Mouse (Mus musculus): ENCODE measurements around the gene Galc.

Galc gene

DNA sequence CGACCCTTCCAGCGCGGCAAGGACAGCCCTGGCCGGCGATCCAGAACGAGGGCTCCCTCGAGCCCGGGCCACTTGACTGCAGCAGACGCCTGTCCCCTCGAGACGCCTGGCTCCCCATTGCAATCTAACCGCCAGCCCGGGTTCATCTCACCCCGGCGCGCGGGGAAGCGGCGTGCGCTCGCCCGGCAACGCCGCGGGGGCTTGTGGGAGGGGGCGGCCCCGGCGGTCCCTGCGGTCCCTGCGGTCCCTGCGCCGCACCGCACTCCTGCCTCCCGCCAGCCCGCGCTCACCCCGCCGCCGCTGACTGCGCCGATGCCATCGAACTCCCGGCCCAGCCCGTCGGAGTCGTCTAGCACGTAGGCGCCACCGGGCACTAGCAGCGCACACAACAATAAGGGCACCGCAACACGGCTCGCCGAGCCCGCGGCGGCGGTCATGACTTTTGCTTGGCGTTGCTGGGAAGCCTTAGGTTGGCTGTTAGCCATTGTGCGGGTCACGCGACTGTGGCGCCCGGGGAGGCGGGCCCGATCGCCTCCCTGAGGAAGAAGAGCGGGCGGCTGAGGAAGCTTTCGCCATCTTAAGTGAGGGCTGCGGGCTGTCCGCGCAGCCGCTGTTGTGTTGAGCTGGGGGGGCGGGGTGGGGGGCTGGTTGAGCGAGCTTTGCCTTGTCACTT is at the start of gene Galc:
Galc (minus strand) TSS at position 615 of the 673 bp plus-strand sequence.
- DNase-seq: peak; percentile 87

DNA sequence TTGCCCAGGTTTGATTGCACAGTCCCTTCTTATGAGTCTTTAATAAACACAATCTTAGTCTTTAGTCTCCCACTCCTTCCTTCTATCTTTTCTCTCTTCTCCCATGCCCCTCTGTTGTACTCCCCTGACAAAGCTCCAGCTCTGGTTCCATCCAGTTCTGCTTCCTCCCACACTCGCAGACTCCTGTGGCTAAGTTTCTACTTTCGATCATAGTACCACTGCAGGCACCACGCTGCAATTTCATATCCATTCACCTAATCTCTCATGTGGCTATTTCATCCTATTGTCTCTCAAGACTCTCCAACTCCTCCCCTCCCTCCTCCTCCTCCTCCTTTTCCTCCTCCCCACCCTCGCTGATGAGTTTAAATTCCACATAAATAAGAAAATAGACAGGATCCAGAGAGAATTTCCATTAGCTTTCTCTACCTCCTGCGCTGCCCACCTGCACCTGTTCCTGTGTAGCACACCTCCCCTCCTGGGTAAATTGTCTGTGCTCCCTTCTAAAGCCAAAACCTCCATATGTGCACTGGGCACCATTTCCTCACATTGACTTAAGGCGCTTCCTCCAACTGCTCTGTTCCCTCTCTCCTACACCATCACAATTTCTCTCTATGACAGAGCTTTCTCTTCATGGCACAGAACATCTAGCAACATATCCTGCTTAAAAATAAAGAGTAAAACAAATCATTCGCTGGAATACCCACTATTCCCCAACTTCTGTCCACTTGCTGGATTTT is 48.1 kb upstream of the Galc start:
- no peak for DNase-seq

DNA sequence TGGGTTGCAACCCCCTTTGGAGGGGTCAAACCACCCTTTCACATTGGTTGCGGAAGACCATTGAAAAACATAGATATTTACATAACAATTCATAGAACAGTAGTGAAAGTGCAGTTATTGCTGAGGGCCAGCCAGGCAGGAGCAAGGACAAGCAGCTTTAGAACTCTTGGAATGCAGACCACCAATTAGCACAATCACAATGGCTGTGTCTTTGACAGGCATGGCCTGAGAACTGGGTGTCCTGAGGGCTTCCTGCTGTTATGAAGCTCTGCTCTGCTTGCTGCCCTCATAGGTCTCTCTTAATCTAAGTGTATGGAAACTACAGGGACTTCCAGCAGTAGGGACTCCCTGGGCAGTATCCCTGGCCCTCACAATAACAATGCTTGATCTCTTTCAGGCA is 43.8 kb upstream of the Galc start:
- DNase-seq: no peak

DNA sequence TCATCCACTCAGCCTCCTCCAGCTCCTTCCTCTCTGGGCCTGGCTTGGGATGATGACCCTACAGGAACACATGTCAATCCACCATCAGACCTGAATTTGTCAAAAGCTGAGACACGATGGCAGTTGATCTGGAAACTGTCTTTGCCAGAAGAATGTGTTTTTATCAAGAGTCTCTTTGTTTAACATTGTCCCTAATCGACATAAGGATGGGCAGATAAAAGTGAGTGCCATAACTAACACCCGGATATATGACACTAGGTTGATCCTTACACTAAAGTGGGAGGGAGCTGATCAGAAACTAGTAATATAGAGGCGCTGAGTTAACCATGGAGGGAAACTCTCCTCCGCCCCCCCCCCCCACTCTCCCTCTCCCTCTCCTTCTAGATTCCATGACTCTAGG is 42.7 kb upstream of the Galc start:
- no peak for DNase-seq

DNA sequence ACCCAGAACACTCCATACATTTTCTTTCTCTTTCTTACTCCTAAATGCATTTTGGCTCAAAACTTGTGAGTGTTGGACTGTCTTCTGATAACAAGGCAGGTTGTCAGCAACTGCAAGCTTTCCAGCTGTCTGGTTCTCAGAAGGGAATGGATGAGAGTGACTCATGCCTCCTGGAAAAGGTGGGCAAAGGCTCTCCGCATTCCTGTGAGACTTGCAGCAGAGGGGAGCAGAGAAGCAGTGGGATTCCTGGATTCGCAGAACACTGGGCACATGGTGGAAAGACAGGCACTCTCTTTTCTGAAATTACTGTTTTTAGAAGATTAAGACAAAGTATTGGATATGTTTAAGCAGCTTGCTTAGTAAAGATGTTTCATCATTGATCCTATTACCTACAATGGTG is 35.0 kb upstream of the Galc start:
- no peak for DNase-seq

DNA sequence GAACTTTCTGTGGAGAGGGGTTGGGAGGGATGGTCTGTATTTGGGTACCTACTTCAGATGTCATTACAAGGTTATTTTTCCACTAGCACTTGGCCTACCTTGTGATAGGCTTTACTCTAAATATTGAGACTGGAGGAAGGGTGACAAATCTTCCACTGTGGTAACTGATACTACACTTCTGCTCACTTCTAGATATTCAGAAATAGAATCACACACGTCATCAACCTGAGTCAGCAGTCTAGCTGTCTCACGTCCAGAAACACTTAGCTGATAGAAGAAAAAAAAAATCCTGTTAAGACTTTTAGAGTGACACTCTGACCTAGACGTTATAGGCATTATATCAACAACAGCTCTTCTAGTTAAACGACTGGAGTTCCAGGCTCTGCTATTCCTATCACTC is 33.0 kb upstream of the Galc start:
- no peak for DNase-seq

DNA sequence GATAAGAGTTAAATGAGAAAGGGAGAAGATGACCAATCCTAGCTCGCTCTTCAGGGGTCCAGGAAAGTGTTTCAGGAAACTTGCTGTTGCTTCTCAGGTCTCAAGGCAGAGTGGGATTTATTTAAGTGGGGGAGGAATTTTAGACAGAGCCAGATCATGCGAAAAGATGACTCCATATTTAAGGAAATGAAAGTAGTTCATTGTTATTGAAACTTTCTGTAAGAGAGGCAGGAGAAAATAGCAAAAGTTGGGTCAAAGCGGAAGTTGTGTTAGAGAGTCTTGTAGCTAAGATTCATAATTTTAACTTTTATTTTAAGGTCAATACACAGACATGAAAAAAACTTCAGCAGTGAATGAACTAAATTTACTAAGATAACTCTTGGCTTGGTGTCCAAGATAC is 31.2 kb upstream of the Galc start:
- no peak for DNase-seq

DNA sequence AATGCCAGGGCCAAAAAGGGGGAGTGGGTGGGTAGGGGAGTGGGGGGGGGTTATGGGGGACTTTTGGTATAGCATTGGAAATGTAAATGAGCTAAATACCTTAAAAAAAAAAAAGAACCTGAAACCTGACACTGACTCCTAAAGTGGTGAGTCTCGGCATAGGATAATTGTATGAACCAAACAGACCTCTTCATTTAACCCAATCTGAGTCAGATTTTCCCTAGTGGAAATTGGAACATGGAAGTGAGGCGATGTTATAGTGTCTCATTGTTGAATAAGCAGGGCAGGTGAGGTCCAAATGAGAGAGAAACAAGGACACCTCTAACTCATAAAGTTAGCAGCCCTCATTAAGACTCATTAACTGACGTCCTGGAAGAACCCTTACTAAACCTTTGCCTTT is 25.2 kb upstream of the Galc start:
- DNase-seq: no peak

DNA sequence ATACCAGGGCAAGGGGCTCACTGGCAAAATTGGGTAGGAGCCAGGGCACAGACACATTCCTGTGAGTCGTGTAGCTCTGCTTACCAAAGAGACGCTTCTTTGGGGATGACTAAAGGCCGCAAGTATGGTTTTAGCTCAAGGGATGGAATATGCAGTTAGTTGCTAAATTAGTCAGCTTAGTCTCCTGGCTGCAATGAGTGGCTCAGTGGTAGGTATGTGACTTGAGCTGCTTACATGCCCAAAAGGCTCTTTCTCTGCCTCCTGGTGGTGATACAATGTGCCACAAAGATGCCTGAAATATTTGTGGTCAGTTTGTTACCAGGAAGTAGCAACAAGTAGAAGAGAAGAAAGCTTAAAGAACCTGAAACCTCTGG is 24.2 kb upstream of the Galc start:
- no peak for DNase-seq

DNA sequence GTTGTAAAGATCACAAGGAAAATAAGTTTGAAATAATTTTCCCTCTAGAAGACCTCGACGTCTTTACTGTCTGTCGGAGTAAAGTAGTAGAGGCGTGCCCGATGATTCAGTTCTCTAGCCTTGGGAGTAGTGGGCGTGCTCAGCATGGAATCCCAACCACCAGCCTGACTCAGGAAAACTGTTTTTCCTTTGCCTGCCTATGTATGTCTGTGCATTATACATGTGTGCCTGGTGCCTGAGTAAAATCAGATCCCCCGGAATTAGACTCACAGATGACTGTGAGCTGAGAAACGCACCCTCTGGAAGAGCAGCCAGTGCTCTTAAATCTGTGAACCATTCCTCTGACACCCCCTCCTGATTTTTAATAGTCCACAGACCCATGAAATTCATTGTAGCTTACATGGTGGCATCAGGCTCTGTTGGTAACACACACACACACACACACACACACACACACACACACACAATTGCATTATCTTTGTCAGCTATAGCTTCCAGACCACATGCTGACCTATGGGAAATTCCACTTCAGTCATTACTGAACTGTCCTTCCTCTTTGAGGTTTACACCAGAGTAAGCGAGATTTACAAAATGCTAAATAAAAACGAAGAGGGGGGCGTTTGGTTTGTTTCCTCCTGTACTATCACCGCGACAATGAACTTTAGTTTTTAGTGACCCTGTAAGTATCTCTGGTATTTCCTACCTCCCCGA is 23.7 kb upstream of the Galc start:
- DNase-seq: no peak

DNA sequence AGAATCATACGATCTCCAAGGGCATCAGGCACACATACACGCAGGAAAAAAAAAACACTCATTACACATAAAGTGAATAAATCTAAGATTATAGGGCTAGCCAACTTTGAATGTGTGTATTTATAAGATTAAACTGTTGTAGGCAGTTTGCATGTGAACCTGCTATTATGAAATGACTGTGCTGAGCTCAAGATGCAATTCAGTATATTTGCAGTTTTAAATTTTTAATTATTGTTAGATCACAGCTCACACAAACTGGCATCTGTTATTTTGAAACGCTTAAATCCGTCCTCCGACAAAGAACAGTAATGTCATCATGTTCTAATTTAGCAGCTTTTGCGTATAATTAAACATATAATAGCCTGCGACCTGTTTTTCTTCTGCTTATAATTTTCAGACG is 21.7 kb upstream of the Galc start:
- no peak for DNase-seq

DNA sequence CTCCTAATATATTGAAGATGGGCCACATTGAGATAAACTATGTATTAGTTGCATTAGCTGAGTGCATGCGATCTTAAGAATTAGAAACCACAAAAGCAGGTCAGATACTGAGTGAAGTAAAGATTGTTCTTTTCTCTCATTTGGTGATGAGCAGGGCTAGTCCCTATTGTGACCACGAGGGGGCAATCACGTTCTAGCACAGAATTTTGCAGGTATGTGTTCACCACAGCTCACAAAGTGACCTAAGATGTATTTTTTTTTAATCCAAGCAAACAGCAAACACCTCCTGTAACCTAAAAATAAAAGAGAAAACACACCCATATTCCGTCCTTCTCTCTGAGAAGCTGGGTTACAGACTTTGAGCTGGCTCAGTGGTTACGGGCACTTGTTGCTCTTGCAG is 21.3 kb upstream of the Galc start:
- peak; percentile 75 for DNase-seq

DNA sequence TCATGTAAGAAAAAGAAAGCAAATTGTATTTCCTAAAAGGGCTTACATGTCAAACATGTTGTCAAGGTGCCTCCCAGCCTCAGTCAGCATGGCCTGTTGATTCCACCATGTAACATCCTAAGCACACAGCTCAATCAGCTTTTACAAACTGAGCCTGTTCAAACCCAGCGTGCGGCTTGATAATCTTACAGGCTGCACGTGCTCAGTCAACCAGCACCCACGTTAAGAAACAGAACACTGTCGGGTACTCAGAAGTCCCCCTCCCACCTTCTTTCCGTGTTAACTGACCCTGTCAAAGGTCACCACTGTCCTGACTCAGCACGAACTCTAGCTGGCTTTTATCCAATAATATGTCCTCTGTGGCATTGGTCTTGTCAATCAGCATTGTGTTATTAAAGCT is 13.2 kb upstream of the Galc start:
- DNase-seq: no peak

DNA sequence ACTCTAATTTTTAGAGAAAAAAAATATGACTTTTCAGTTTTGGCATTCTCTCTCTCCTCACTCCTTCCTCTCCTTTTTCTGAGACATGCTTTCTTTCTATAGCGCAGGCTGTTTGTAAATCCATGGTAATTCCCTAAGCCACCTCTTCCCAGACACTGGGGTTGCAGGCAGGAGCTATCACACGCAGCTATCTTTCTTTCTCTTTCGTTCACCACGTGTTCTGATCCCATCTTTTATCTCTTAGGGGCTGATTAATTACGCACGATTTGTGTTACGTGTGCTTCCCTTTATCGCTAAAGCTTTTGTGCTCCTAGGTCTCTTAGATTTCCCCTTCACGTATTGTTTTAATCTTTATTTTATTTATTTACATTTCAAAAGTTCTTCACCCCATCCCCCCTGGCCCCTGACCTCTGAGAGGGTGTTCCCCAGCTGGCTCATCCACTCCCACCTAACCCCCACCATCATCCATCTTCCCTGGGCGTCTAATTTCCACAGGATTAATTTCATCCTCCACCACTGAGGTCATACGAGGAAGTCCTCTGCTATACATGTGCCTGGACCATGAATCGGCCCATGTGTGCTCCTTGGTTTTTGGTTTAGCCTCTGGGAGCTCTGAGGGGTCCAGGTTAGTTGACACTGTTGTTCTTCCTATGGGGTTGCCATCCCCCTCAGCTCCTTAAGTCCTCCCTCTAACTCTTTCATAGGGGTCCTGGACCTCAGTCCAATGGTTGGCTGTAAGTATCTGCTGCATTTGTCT is 11.7 kb upstream of the Galc start:
- DNase-seq: no peak

DNA sequence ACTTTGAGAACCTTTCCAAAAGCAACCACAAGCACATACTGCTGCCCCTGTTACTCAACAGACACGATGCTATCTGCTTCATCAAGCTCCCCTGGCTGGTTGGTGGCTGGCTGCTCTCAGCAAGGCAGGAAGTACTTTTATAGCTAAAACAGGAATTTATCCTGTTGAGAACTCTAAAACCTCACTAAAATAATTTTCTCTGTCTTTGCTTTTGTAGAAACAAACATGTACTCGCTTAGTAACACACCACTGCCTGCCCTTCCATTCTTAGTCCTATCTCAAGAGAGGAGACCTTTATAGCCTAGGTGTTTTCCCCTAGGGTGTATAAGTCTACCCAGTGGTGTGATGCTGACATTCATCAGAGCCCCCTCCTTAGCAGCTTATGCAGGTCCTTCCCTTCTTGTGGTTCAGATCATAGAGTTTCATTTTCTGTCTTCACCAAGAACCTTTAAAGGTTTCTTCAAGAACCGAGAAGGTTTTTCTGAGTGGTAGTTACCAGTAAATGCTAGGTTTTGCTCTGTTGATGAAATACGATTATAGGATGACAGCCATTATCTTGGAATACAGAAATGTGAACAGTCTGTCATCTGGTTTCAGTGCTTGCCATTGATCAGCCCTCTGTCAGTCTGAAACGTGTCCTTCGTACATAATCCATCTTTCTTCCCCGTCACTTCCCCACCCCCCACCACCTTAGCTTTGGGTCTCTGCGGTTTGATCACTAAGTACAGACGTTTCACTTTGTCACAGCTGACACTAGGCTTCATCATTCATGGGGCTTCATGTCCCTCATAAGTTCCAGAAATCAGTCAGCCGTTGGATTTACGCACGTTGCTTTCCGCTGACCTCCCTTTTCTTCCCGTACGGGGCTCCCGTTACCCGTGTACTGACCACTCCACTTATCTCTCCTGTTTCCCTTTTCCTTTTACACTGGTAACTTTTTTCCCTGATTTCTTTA is 10.8 kb upstream of the Galc start:
- DNase-seq: no peak

DNA sequence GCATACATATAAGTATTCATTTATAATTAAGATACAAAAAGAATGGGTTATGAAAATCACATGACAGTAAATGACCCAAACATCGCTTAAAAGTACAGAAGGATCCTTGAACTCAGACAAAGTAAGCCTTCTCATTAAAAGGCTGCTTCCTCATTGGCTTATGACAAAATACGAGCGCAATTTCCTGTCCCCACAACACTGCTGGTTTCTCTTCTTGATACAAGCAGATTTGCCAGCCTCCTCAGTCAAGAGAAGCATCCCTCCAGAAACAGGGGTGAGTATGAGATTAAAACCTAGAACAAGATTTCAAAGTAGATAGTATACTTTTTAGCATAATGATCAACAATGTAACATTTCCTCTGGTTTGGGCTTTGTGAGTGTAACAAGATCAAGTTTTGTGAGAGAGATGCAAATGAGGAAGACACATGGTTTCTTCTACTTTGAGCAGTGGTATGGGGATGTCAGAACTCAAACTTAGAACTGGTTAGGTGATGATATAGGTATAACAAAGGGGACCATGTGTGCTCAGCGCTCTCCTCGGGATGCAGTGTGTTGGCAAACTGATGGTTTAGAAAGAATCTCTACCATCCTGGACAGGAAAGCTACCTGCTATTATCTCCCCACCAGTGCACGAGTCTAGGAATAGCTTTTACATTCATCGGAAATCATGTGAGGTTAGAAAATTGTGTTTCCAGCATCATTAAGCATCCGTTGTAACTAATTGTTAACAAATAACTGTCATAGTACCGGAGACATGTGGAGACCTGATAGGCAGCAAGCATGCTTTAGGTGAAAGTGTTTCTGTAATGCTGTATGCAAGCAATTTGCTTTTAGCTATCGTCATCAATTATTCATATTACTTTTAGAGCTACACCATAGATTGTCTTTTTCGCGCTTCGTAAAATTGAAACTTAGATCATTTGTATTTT is 9.4 kb upstream of the Galc start, which contains the start of gene Gpr65:
Gpr65 (plus strand) TSS at position 195 of the 929 bp plus-strand sequence.
- DNase-seq: no peak

DNA sequence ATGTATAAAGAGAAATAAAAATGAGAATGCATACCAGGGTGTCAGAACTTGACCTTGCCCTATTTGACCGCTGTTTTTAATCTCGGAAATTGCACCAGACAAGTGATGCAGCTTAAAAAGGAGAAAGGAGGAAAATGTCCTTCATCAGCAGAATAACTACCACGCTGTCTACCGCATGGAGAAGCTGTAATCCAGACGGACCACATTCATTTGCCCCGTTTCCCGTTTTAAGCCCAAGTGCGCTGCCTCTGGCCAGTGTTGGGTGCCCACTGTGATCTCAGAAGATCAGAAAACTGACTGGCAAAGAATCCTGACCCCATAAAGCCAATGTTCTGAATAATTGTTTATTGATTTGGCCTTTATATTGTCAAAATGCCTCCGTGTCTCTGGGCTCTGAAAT is 6.4 kb upstream of the Galc start:
- DNase-seq: no peak

DNA sequence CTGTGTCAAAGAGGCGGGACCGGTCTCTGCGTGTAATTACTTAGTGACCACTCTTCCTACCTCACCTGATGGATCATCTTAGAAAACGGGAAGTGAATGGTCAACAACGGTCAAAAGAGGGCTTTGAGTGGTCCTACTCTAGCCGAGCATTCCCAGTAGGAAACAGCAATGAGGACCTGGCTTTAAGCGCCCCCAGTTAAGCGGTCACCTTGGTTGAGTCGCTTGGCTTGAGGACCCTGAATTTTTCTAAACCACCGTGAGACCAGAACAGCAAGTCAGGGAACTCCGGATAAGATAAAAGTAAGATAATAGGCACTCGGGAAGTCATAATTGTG is 226 bp upstream of the Galc start:
- no peak for DNase-seq

DNA sequence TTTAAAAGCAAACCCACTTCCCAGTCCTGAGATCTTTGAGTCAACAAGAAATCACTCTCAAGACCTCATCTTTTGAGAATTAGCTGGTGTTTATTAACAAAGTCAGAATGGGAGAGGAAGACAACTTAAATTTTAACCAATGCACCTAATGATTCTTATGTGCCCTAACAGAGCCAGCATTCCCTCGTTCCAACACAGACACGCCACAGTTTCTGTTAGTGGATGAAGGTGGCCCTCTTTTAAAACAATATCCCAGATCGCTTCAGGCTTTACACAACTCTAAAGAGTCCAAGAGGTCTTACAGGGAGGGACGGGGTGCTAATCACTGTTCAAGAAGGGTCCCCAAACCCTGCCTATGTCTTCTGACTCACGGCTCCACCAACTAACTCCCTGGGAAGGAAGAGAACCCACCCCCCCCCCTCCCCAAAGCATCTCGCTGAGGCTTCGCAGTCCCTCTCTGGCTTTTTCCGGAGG is 851 bp downstream of the Galc start:
- DNase-seq: no peak

DNA sequence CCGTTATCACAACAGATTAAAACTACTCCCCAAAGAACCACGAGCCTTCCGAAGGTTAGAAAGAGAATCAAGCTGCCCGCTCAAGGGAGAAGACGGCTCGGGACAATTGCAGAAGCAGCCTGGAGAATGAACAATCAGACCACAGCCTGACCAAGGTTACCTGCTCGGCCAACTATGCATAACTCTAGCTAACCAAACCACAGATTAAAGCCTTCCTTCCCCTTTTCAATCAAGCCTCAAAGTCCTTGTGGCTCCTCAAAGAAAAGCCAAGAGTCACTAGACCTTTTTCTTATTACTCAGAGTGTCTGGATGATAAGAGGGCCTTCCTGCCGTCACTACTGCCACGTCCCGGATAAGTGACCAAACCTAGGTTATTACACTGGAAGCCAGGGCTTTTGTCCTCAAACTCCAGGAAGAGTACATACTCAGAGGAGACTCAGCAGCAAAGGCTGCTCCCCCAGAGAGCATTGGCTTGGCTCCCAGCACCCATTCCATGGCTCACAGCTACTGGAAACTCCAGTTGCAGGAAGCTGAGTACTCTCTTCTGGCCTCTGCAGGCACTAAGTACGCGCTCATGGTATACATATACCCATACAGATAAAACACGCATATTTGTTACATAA is 3.8 kb downstream of the Galc start:
- DNase-seq: no peak

DNA sequence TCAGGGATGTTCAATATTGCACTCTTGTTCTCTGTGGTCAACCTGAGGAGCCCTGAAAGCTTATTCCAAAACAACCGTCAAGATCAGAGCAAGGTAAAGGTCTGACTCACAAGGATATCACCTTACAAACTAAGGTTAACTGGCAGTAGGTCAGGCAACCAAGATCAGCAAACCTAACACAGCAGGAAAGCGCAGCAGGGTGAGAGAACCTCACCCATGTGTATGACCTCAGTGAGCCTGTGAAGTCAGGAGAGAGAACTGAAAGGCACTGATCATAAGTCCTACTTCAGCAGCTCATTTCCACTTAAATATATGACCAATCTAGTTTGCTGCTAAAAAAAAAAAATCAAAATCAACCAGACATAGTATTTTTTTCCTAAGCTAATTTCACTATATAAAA is 6.8 kb downstream of the Galc start:
- DNase-seq: no peak

Data from right cerebral cortex, postnatal 14 days (tissue).